Mouse (Mus musculus): ENCODE measurements around the gene Ssh2.

DNA sequence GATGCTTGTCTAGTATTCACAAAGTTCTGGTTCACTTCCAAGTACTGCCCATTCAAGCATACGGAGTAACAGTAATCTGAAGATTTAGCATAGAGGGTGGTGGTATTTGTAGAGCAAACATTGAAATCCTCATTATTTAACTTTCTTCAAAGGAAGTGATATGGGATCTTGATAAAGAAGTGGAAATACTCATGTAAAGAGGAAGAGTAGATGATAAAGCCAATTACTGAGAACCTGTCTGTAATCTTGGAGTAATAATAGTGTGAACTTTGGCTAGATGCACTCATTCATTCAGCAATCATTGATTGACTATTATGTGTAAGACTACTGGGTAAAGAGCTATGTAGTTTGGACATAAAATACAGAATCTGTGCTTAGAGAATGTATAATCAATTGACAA lies 64.1 kb downstream of the Ssh2 start:
- TF ChIP-seq CTCF (IDR thresholded peaks at IDR 0.05; ENCODE audit: insufficient read depth, low read depth, low read length) (no peak), POLR2A (IDR thresholded peaks at IDR 0.05; ENCODE audit: insufficient read depth, low read depth, low read length) (no peak)
